Mouse (Mus musculus) lung, embryonic 16.5 days (tissue): ENCODE data around the gene Gpr176. TPM values are rescaled to one million over a fixed set of nuclear protein-coding genes. Genes with fewer than 3 reads are reported as not detected.

Experiments
- ATAC-seq: fragments of 200-750 bp; cut with Nextera tagmentation; 2 replicates; pipeline ENCODE4 v1.8.0; 2017; ENCODE audit warnings: low read depth, mild to moderate bottlenecking, moderate library complexity
- H3K27ac ChIP-seq: fragments of 300-500 bp; sonication (generic); 2 replicates; pipeline ENCODE4 v1.5.1; 2014; ENCODE audit warnings: mild to moderate bottlenecking, control low read depth, low read length
- H3K27me3 ChIP-seq: fragments of 300-500 bp; sonication (generic); 2 replicates; pipeline ENCODE4 v1.6.1; 2014; ENCODE audit warnings: low read depth, low read length, mixed read lengths; ENCODE audit not compliant: control insufficient read depth, insufficient read depth
- H3K36me3 ChIP-seq: fragments of 300-500 bp; sonication (generic); 2 replicates; pipeline ENCODE4 v1.6.1; 2014; ENCODE audit warnings: low read length; ENCODE audit not compliant: control insufficient read depth, insufficient read depth
- H3K4me1 ChIP-seq: fragments of 300-500 bp; sonication (generic); replicated peaks from 2 replicates; pipeline ENCODE4 v1.6.1; 2014; ENCODE audit warnings: low read length, mixed read lengths; ENCODE audit not compliant: control insufficient read depth, insufficient read depth
- H3K4me2 ChIP-seq: fragments of 300-500 bp; sonication (generic); 2 replicates; pipeline ENCODE4 v1.6.1; 2014; ENCODE audit warnings: low read depth, low read length, control low read depth
- H3K4me3 ChIP-seq: fragments of 300-500 bp; sonication (generic); 2 replicates; pipeline ENCODE4 v1.5.1; 2014; ENCODE audit warnings: mild to moderate bottlenecking, low read length, control low read depth
- H3K9ac ChIP-seq: fragments of 300-500 bp; sonication (generic); 2 replicates; pipeline ENCODE4 v1.6.1; 2014; ENCODE audit warnings: low read length, control low read depth
- H3K9me3 ChIP-seq: fragments of 300-500 bp; sonication (generic); 2 replicates; pipeline ENCODE4 v1.6.1; 2016; ENCODE audit warnings: low read length; ENCODE audit not compliant: control insufficient read depth
- WGBS: fragments of 180-500 bp; shearing (Covaris S2); extraction: QIAGEN DNeasy Blood & Tissue Kit; methylation state at CpG from one replicate; pipeline ENCODE4 v1.1.7; 2014; 5-methylcytosine and 5-hydroxymethylcytosine counted together
- microRNA-seq: library from miRNA; unstranded; fragments of <30 nt; microRNA quantifications from one replicate; pipeline ENCODE4, GENCODE M21; 2016
- polyA plus RNA-seq: library from polyadenylated mRNA; unstranded; fragments of >200 nt; fragmentation: Nextera tagmentation; extraction: Ambion mirVana; gene quantifications from 2 replicates; pipeline ENCODE4 v1.2.1, GENCODE M21; 2015

Gene Gpr176
- polyA plus RNA-seq, 1 experiment from 2014 or later, result 0.20 TPM

GRCm38 (mm10) chr2:118248016-118248415 lies 125.2 kb downstream of the Gpr176 start:
- WGBS, result 38% methylated on average over 2 of the region's 2 CpGs
- Histone ChIP-seq H3K27me3 (no peaks in the 10 kb centered on the region), H3K9me3 (no peaks in the 10 kb centered on the region), H3K4me1 (no peaks in the 10 kb centered on the region), H3K36me3 (no peaks in the 10 kb centered on the region), H3K4me3 (no peak overlapping the region), H3K27ac (no peak overlapping the region), H3K4me2 (no peak overlapping the region), H3K9ac (no peak overlapping the region)
- ATAC-seq, result no peak

GRCm38 (mm10) chr2:118245914-118246313 lies 127.3 kb downstream of the Gpr176 start:
- Histone ChIP-seq H3K9me3 (no peaks in the 10 kb centered on the region), H3K4me1 (no peaks in the 10 kb centered on the region), H3K4me2 (no peak overlapping the region), H3K27me3 (no peaks in the 10 kb centered on the region), H3K36me3 (no peaks in the 10 kb centered on the region), H3K4me3 (no peak overlapping the region), H3K9ac (no peak overlapping the region), H3K27ac (no peak overlapping the region)
- WGBS, result 4% methylated on average over 10 of the region's 10 CpGs
- peak; percentile 74; the same call in 1 of the 2 replicates for ATAC-seq

GRCm38 (mm10) chr2:118236196-118236595 lies 137.0 kb downstream of the Gpr176 start:
- 73% methylated on average over 7 of the region's 7 CpGs for WGBS
- H3K27me3 ChIP-seq, result no peaks in the 10 kb centered on the region
- H3K4me3 ChIP-seq, result no peak overlapping the region
- H3K36me3 ChIP-seq, result no peaks in the 10 kb centered on the region
- no peak overlapping the region for H3K4me2 ChIP-seq
- no peak overlapping the region for H3K9ac ChIP-seq
- no peak for ATAC-seq
- H3K9me3 ChIP-seq, result no peaks in the 10 kb centered on the region
- H3K4me1 ChIP-seq, result no peaks in the 10 kb centered on the region
- H3K27ac ChIP-seq, result no peak overlapping the region

GRCm38 (mm10) chr2:118235614-118236013 lies 137.6 kb downstream of the Gpr176 start:
- ATAC-seq, result no peak
- Histone ChIP-seq H3K27me3 (no peaks in the 10 kb centered on the region), H3K4me2 (no peak overlapping the region), H3K4me3 (no peak overlapping the region), H3K9me3 (no peaks in the 10 kb centered on the region), H3K4me1 (no peaks in the 10 kb centered on the region), H3K36me3 (no peaks in the 10 kb centered on the region), H3K9ac (no peak overlapping the region), H3K27ac (no peak overlapping the region)
- 66% methylated on average over 3 of the region's 3 CpGs for WGBS

GRCm38 (mm10) chr2:118230544-118230943 lies 142.7 kb downstream of the Gpr176 start:
- no peak overlapping the region for H3K27ac ChIP-seq
- 36% methylated on average over 3 of the region's 3 CpGs for WGBS
- no peaks in the 10 kb centered on the region for H3K9me3 ChIP-seq
- H3K4me2 ChIP-seq, result no peak overlapping the region
- H3K4me1 ChIP-seq, result no peaks in the 10 kb centered on the region
- H3K4me3 ChIP-seq, result no peak overlapping the region
- ATAC-seq, result peak; percentile 78
- no peaks in the 10 kb centered on the region for H3K36me3 ChIP-seq
- no peak overlapping the region for H3K9ac ChIP-seq
- H3K27me3 ChIP-seq, result no peaks in the 10 kb centered on the region

GRCm38 (mm10) chr2:118228486-118229079 lies 144.6 kb downstream of the Gpr176 start:
- no peaks in the 10 kb centered on the region for H3K36me3 ChIP-seq
- ATAC-seq, result no peak
- H3K27me3 ChIP-seq, result no peaks in the 10 kb centered on the region
- WGBS, result 88% methylated on average over 4 of the region's 4 CpGs
- no peaks in the 10 kb centered on the region for H3K4me1 ChIP-seq
- no peak overlapping the region for H3K27ac ChIP-seq
- H3K4me3 ChIP-seq, result no peak overlapping the region
- no peak overlapping the region for H3K4me2 ChIP-seq
- H3K9ac ChIP-seq, result no peak overlapping the region
- no peaks in the 10 kb centered on the region for H3K9me3 ChIP-seq

Small RNA genes lying within 50 kb of the gene (microRNA-seq; reads per million reads assigned to microRNA genes)
- gene Gm22800, result not detected

Other genes starting within 250 kb of the Gpr176 start
- 1.6 and 2.0 TPM in 2 replicates for gene Fsip1, start 116.5 kb downstream of the Gpr176 start, polyA plus RNA-seq
- gene Eif2ak4, start 15.2 kb upstream of the Gpr176 start, polyA plus RNA-seq, result 10.2 and 10.5 TPM in 2 replicates
- gene Srp14, start 106.3 kb upstream of the Gpr176 start, polyA plus RNA-seq, result 250 and 281 TPM in 2 replicates
- gene Bmf, start 176.3 kb upstream of the Gpr176 start, polyA plus RNA-seq, result 4.7 and 6.7 TPM in 2 replicates
- gene Bub1b, start 224.8 kb upstream of the Gpr176 start, polyA plus RNA-seq, result 105 and 106 TPM in 2 replicates